Comparison of ENCODE assay signal across 1 mouse cellular context in the genomic region with DNA sequence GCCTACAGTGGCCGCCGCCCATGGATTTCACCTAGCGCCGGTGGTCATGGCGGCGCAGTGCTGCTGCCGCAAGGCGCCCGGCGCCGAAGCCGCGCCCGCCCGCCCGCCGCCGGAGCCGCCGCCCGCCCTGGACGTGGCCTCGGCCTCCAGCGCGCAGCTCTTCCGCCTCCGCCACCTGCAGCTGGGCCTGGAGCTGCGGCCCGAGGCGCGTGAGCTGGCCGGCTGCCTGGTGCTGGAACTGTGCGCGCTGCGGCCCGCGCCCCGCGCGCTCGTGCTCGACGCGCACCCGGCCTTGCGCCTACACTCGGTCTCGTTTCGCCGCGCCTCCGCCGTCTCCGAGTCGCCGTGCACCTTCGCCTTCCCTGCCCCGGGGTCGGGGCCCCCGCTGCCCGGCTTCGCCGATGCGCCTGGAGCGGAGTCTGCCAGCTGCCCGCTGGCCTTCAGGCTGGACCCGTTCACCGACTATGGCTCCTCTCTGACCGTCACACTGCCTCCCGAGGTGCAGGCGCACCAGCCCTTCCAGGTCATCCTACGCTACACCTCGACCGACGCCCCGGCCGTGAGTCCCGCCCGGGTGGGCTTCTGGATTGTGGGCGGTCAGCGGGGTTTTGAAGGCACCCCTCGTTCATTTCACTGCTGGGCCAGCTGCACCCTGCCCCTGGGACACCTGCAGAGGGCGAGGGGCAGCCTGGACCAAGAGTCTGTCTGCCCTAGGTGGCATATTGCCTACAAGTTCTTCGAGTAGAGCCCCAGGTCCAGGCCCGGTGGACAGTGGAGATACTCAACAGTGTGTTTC.
TF ChIP-seq lines count a peak whose summit lies in the region.

No protein-coding gene starts in this region.

TF ChIP-seq in CH12.LX, 34 proteins besides CTCF, POLR2A, EP300 and RAD21 (continued from another document):
- peak; percentile 21 for TF ChIP-seq UBTF (IDR thresholded peaks at IDR 0.05; ENCODE audit: low read depth, low read length)
- TF ChIP-seq CHD2 (IDR thresholded peaks at IDR 0.05; ENCODE audit: low read length) = no peak
- 0 out of 2 replicates have a peak, but pooled peaks have one; percentile 14 for TF ChIP-seq MXI1 (IDR thresholded peaks at IDR 0.05; ENCODE audit: low read depth, low read length)
- TF ChIP-seq NRF1 (IDR thresholded peaks at IDR 0.05; ENCODE audit: low read depth, low read length) = no peak
- TF ChIP-seq KAT2A (IDR thresholded peaks at IDR 0.05; ENCODE audit: insufficient replicate concordance, low read length) = no peak
- no peak for TF ChIP-seq JUN (IDR thresholded peaks at IDR 0.05; ENCODE audit: insufficient read depth, low read depth, low read length)
- TF ChIP-seq ZC3H11A (IDR thresholded peaks at IDR 0.05; ENCODE audit: low read depth, low read length) = no peak
TF ChIP-seq in CH12.LX: peak in this region for 5.
